Mouse (Mus musculus) forebrain, embryonic 12.5 days (tissue): ENCODE measurements at regions not wholly inside any gene's neighbourhood (a gene's known extent, or its start where the extent isn't known, plus 50 kb on each side); places are given as distances from the start of the nearest gene placed in this dataset.
A peak's percentile ranks its signal among the peaks of the same experiment; 100 is the strongest.

ENCODE experiments used
- ATAC-seq: fragments of 200-750 bp; cut with Nextera tagmentation; 2 replicates; pipeline ENCODE4 v1.8.0; 2017; ENCODE audit warnings: moderate TSS enrichment; ENCODE audit not compliant: low FRiP score
- H3K27ac ChIP-seq: fragments of 300-500 bp; sonication (generic); 2 replicates; pipeline ENCODE4 v1.5.1; 2016; ENCODE audit warnings: mild to moderate bottlenecking
- H3K27me3 ChIP-seq: fragments of 300-500 bp; sonication (generic); 2 replicates; pipeline ENCODE4 v1.6.1; 2016; ENCODE audit warnings: mild to moderate bottlenecking
- H3K36me3 ChIP-seq: fragments of 300-500 bp; sonication (generic); replicated peaks from 2 replicates; pipeline ENCODE4 v1.6.1; 2016; ENCODE audit warnings: mild to moderate bottlenecking
- H3K4me1 ChIP-seq: fragments of 300-500 bp; sonication (generic); 2 replicates; pipeline ENCODE4 v1.6.1; 2016
- H3K4me2 ChIP-seq: fragments of 300-500 bp; sonication (generic); 2 replicates; pipeline ENCODE4 v1.6.1; 2016; ENCODE audit warnings: mild to moderate bottlenecking, moderate library complexity
- H3K4me3 ChIP-seq: fragments of 300-500 bp; sonication (generic); replicated peaks from 2 replicates; pipeline ENCODE4 v1.5.1; 2016; ENCODE audit warnings: mild to moderate bottlenecking
- H3K9ac ChIP-seq: fragments of 300-500 bp; sonication (generic); 2 replicates; pipeline ENCODE4 v1.6.1; 2016; ENCODE audit warnings: mild to moderate bottlenecking
- H3K9me3 ChIP-seq: fragments of 300-500 bp; sonication (generic); 2 replicates; pipeline ENCODE4 v1.6.1; 2016
- WGBS: fragments of 180-500 bp; shearing (Covaris S2); methylation state at CpG from one replicate; pipeline ENCODE4 v1.1.7; 2016; 5-methylcytosine and 5-hydroxymethylcytosine counted together

DNA sequence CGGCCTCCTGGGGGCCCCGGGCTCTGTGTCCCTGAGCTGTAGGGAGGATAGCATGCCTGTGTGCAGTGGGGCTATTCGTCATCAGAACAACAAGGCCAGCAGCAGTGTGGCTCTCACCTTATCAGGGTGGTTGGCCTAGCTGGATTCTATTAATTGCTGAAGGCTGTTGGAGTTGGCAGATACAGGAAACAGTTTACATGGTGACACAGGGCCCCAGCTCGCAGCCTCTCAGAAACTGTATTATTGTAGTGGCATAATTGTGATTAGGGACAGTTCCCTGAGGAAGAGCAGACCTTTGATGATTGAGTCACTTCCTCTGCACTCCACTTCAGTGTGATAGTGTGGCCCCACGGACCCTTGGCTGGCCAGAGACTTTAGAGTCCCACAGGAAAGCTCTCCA is 61.6 kb upstream of the Lmo2 start:
- no peak overlapping the region for H3K4me2 ChIP-seq
- no peaks in the 10 kb centered on the region for H3K36me3 ChIP-seq
- no peaks in the 10 kb centered on the region for H3K9me3 ChIP-seq
- H3K27me3 ChIP-seq, result no peaks in the 10 kb centered on the region
- peaks cover 26% of the 10 kb centered on the region for H3K4me1 ChIP-seq
- WGBS, result 79% methylated on average over 5 of the region's 5 CpGs
- ATAC-seq, result no peak
- H3K27ac ChIP-seq, result no peak overlapping the region
- H3K9ac ChIP-seq, result no peak overlapping the region
- no peak overlapping the region for H3K4me3 ChIP-seq

DNA sequence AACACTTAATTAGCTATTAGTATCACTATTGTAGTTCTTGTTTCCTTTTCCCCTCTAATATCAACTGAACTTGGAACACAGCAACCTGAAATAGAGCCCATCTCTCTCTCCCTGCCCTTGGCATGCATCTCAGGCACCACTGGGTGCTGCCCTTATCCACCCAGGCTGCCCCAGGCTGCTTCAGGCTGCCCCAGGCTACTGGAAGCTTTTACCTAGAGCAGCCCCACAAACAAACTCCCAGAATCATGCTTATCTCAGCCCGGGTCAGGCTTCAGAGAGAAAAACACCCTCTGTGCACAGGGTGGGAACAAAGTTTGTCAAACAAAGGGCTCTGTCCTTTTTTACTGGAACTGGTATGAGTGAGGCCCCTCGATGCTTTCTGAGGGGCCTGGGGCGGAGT is 61.0 kb upstream of the Lmo2 start:
- no peak overlapping the region for H3K4me3 ChIP-seq
- no peak overlapping the region for H3K4me2 ChIP-seq
- H3K27me3 ChIP-seq, result no peaks in the 10 kb centered on the region
- H3K9ac ChIP-seq, result no peak overlapping the region
- WGBS, result 37% methylated on average over 3 of the region's 3 CpGs
- ATAC-seq, result no peak
- H3K4me1 ChIP-seq, result peaks cover 20% of the 10 kb centered on the region; the same call in 1 of the 2 replicates
- H3K9me3 ChIP-seq, result no peaks in the 10 kb centered on the region
- no peaks in the 10 kb centered on the region for H3K36me3 ChIP-seq
- H3K27ac ChIP-seq, result no peak overlapping the region

DNA sequence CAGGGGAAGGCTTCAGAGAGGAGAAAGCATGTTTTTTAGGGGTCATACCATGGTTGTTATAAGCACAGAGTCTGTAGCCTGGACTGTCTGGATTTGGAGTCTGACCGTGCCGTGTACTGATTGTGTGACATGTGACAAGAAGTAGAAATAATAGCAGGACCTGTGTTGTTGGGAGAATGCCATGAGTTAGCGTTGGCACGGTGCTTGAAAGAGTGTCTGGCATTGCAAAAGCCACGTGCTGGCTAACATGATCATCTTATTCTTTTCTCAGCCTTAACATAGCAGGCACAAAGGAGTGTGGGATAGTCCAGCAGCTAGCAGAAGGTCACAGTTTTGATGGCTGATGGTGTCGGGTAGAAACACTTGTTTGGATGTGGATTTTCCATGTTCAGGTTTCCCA is 58.1 kb upstream of the Lmo2 start:
- 91% methylated on average over 6 of the region's 6 CpGs for WGBS
- no peak overlapping the region for H3K27ac ChIP-seq
- no peaks in the 10 kb centered on the region for H3K27me3 ChIP-seq
- H3K4me3 ChIP-seq, result no peak overlapping the region
- ATAC-seq, result no peak
- H3K36me3 ChIP-seq, result no peaks in the 10 kb centered on the region
- H3K9ac ChIP-seq, result no peak overlapping the region
- H3K9me3 ChIP-seq, result no peaks in the 10 kb centered on the region
- no peak overlapping the region for H3K4me2 ChIP-seq
- H3K4me1 ChIP-seq, result peaks cover 14% of the 10 kb centered on the region

DNA sequence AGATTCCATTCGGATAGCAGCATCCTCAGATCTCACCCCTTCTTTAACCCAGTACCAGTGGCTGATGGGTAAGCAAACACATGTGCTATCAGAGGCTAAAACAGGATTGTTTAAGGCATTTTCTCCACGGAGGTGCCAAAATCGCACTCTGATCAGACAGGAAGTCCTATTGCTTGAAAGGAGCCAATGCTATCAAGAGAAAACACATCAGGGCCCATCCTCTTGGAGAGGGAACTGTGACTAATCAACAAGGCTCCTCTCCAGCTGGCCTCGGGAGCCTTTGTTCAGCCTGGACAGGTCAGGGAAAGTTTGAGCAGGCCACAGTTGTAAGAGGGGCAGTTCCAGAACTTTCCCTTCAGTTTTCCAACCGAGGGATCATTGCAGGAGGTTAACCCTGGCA is 57.4 kb upstream of the Lmo2 start:
- WGBS, result 76% methylated on average over 5 of the region's 5 CpGs
- Histone ChIP-seq H3K4me1 (peaks cover 7% of the 10 kb centered on the region), H3K4me2 (no peak overlapping the region), H3K4me3 (no peak overlapping the region), H3K27ac (no peak overlapping the region), H3K36me3 (no peaks in the 10 kb centered on the region), H3K27me3 (no peaks in the 10 kb centered on the region), H3K9ac (no peak overlapping the region), H3K9me3 (no peaks in the 10 kb centered on the region)
- ATAC-seq, result no peak

DNA sequence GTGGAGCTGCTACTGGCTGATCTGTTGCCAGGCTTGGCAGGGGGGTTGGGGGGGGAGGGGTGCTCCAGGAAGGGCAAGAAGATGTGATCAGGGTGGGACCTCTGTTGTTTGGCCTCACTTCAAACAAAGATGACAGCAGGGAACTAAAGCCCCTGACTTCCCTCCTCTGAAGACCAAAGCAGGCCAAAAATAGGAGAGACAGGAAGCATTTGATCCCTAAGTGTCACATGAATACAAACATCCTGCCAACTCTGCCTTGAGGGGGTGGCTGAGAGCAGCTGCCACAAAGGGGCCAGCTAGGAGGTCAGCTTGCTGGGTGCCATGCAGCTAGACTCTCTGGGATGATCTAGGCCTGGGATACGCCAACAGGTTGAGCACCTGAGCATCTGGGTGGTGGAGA is 56.3 kb upstream of the Lmo2 start:
- Histone ChIP-seq H3K27ac (no peak overlapping the region), H3K4me3 (no peak overlapping the region), H3K4me1 (peaks cover 15% of the 10 kb centered on the region), H3K9ac (no peak overlapping the region), H3K36me3 (no peaks in the 10 kb centered on the region), H3K4me2 (no peak overlapping the region), H3K9me3 (no peaks in the 10 kb centered on the region), H3K27me3 (no peaks in the 10 kb centered on the region)
- no peak for ATAC-seq
- WGBS, result 79% methylated on average over 1 of the region's 1 CpGs

DNA sequence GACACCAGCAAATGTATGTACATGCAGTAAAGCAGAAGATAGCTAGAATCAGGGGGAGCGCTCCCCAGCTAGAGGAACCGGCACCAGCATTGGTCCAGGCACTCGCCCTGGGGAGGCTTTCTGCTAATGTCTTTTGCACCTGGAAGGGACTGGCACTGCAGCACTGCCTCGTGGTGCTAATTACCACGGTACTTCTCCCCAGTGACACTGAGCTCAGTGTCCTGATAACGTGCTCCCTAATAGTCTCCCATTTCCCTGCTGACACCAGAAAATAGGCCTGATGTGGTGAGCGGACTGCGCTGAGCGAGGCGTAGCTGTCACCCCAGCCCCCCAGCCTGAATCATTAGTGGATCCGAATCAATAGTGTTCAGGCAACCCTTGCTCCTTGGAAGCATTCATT is 55.0 kb upstream of the Lmo2 start:
- no peak overlapping the region for H3K4me2 ChIP-seq
- ATAC-seq, result 0 out of 2 replicates have a peak, but pooled peaks have one; percentile 36
- H3K9ac ChIP-seq, result no peak overlapping the region
- H3K9me3 ChIP-seq, result no peaks in the 10 kb centered on the region
- peaks cover 11% of the 10 kb centered on the region for H3K4me1 ChIP-seq
- 54% methylated on average over 11 of the region's 11 CpGs for WGBS
- no peaks in the 10 kb centered on the region for H3K36me3 ChIP-seq
- H3K27me3 ChIP-seq, result no peaks in the 10 kb centered on the region
- no peak overlapping the region for H3K27ac ChIP-seq
- H3K4me3 ChIP-seq, result no peak overlapping the region

DNA sequence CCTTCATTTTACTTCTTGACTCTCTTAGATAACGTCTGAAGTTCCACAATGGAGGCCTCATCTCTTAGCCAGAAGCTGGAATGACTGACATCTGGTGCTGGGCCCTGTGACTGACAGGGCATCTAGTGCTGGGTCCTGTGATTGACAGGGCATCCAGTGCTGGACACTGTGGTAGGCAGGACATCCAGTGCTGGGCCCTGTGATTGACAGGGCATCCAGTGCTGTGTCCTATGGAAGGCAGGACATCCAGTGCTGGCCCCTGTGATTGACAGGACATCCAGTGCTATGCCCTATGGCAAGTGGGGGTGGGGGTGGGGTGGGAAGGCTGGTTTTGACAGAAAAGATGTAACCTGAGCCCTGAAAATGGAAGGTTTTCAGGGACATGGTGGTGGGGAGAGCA is 52.1 kb upstream of the Lmo2 start:
- H3K4me1 ChIP-seq, result peaks cover 11% of the 10 kb centered on the region
- 83% methylated on average over 1 of the region's 1 CpGs for WGBS
- no peak overlapping the region for H3K27ac ChIP-seq
- H3K4me3 ChIP-seq, result no peak overlapping the region
- no peak overlapping the region for H3K9ac ChIP-seq
- no peaks in the 10 kb centered on the region for H3K9me3 ChIP-seq
- no peak overlapping the region for H3K4me2 ChIP-seq
- no peak for ATAC-seq
- no peaks in the 10 kb centered on the region for H3K36me3 ChIP-seq
- H3K27me3 ChIP-seq, result no peaks in the 10 kb centered on the region

DNA sequence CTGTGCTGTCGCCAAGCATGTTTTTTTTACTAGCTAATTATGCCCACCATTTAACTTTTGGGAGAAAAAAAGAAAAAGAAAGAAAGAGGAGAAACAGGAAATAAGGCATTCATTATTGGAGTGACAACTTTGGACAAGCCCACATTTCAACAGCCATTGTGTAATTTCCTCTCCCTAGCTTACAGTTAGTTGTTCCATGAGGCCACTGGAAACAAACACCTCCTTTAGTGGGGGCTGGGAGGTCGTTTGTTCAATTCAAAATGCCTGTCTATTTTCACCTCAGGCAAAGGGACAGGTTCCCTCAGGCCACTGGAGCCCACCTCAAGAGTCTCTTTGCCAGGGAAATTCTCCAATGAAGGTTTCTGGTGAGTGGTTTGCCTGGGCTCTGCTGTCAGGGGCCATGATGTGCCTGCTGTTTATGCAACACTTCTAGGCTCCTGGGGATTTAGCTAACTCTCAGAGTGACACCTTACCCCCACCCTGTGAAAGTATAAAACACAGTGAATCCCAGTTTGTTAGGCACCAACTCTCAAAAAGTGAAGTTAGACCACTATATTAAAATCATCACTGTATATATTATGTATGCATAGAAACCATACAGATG is 51.1 kb upstream of the Lmo2 start:
- Histone ChIP-seq H3K4me1 (peaks cover 11% of the 10 kb centered on the region), H3K4me3 (no peak overlapping the region), H3K27me3 (no peaks in the 10 kb centered on the region), H3K36me3 (no peaks in the 10 kb centered on the region), H3K27ac (no peak overlapping the region), H3K9me3 (no peaks in the 10 kb centered on the region), H3K4me2 (no peak overlapping the region), H3K9ac (no peak overlapping the region)
- ATAC-seq, result no peak
- 22% methylated on average over 2 of the region's 2 CpGs for WGBS
